Mouse (Mus musculus): Measurements from ENCODE around the gene Mta2.
"Not testable (repeated sequence)": the region's sequence is repeated elsewhere in the genome, so short reads cannot be mapped to it uniquely, and the experiment has no call there.

The Mta2 gene

DNA sequence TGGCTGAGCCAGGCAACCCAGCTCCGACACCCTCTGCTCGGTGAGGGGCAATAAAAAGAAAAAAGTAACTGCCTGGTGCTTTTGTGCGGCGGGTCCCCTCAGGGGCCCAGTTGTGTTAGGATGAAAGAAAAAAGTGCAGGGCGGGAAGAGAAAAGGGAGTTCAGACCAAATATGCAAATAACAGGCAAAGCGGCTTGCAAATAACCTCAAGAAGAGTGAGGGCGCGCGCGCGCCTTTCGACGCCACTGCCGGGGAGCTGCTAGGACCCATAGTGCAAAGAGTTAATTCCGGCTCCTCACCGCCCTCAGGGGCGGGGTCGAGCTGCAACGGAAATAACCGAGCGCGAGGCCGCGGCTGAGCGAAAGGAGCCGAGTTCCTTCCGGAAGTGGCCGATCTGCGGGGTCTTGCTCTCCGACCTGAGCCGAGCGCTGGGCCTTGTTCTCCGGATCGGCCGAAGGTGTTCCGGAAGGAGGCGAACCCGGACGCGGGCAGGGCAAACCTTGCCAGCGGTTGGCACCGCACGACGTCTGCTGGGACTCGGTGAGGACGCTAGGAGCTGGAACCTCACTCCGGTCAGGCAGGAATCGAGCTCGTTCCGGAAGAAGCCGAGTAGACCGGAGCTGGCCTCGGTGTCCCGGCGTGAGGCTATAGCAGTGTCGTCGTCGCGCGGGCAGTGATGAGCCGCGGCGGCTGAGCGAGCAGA, at the start of gene Mta2:
TSS of gene Mta2 (plus strand) at position 361 of the 703 bp plus-strand sequence.
- peak; percentile 91 for ATAC-seq (ENCODE audit: insufficient number of reproducible peaks, low FRiP score, low TSS enrichment)

DNA sequence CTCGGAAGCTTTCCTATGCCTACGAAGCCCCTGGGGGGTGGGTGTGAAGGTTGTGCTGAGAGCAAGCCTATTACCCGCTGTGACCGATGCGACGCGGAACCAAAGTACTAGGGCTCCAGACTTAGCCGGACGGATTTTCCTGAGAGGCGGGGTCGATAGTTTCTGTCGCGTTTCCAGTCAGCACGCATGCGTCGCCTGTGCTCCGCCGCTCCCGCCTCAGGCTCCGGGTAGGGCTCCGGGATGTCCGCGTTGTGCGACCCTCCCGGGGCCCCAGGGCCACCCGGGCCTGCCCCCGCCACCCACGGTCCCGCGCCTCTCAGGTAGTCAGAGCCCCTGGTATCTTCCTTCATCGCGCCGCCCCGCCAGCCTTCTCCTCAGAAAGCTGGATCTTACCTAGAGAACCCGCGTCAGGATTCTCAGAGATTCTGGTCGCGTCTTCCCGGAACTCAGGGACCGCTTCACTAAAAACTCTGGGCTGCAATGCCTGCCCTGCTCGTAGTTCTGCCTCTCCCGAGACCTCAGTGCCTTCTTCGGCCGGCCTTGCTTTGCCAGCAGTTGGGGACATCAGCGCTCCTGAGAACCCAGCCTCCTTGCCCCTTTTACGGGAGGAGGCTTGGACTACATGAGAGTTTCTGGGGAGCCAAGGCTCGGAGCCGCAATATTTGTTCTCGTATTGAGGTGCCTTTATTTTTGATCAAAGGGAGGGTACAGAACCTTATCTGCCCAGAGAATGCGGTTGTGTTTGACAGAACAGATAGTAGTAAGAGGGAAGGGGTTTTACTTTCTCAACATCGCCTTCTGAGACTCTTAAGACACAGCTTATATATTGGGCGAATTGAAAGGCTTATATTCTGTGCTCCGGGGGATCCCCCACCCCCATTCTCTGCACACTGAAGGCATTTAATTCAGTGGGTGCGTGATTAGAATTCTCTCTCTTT, 48.6 kb upstream of the Mta2 start, which contains the start of gene Ints5:
TSS of gene Ints5 (plus strand) at position 177 of the 938 bp plus-strand sequence.
- peak; percentile 47; the same call in 1 of the 2 replicates for ATAC-seq (ENCODE audit: insufficient number of reproducible peaks, low FRiP score, low TSS enrichment)

DNA sequence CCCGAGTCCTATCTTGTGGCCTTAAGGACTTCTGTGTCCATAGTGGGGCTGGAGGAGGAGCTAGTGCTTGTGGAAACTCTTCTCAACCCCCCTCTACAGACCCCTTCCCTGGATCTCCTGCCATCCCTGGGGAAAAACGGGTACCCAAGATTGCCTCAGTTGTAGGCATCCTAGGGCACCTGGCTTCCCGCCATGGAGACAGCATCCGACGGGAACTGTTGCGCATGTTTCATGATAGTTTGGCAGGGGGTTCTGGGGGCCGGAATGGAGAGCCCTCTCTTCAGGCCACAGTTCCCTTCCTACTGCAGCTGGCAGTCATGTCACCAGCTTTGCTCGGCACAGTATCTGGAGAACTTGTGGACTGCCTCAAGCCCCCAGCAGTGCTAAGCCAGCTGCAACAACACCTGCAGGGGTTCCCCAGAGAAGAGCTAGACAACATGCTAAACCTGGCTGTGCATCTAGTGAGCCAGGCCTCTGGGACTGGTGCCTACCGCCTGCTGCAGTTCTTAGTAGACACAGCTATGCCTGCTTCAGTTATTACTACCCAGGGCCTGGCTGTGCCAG, 46.2 kb upstream of the Mta2 start:
- no peak for ATAC-seq (ENCODE audit: insufficient number of reproducible peaks, low FRiP score, low TSS enrichment)

DNA sequence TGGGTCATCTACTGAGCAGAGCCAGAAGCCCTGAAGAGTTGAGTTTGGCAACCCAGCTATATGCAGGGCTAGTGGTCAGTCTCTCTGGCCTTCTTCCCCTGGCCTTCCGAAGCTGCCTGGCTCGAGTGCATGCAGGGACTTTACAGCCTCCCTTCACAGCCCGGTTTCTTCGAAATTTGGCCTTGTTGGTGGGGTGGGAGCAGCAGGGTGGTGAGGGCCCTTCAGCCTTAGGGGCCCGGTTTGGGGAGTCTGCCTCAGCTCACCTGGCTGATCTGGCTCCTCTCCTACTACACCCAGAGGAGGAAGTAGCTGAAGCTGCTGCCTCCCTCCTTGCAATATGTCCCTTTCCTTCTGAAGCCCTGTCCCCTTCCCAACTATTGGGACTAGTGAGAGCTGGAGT, 45.4 kb upstream of the Mta2 start:
- ATAC-seq (ENCODE audit: insufficient number of reproducible peaks, low FRiP score, low TSS enrichment): not testable (repeated sequence)

DNA sequence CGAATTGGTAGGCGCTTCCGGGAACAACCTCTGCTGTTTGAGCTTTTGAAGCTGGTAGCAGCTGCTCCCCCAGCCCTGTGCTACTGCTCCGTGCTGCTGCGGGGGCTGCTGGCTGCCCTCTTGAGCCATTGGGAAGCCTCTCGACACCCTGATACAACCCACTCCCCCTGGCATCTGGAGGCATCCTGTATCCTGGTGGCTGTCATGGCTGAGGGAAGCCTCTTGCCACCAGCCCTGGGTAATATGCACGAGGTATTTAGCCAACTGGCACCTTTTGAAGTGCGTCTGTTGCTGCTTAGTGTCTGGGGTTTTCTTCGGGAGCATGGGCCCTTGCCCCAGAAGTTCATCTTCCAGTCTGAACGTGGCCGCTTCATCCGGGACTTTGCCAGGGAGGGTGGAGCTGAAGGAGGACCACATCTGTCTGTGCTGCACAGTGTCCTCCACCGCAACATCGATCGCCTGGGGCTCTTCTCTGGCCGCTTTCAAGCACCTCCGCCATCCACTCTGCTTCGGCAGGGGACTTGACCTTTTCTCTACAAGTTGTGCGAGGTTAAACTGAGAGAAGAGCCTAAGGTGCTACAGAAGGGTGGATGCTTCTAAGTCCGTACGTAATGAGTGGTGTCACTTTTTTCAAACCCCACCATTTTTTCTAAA, 44.3 kb upstream of the Mta2 start:
- peak; percentile 6; the same call in 1 of the 2 replicates for ATAC-seq (ENCODE audit: insufficient number of reproducible peaks, low FRiP score, low TSS enrichment)

DNA sequence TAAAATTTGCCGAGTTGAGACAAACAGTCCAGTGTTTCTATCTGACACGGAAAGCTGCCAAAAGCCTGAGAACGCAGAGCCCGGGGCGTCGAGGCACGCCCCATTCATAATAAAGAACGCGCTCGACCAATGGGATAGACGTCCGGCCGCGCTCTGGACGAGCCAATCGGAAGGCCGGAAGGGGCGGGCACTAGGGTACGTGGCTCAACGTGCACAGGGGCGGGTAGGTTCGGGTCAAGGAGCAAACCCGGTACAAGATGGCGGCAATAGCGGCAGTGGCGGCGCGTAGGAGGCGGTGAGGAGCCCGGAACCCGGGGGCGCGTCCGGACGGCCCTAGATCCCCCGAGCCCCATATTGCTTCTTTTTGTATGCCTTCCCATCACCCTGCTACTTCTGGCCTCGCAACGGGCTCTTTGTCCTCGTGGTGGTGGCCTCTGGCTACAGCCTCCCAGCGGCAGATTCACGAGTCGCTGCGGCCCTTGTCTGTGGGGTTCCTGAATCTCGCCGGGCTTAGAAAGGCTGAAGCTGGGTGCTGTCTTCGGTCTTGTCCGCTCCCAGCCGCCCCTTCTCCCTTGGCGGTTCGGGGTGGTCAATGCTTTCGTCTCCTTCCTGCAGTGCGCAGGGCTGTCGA, 43.7 kb upstream of the Mta2 start, which contains the start of gene Ganab:
TSS of gene Ganab (plus strand) at position 207 of the 631 bp plus-strand sequence.
- ATAC-seq (ENCODE audit: insufficient number of reproducible peaks, low FRiP score, low TSS enrichment): peak; percentile 97

DNA sequence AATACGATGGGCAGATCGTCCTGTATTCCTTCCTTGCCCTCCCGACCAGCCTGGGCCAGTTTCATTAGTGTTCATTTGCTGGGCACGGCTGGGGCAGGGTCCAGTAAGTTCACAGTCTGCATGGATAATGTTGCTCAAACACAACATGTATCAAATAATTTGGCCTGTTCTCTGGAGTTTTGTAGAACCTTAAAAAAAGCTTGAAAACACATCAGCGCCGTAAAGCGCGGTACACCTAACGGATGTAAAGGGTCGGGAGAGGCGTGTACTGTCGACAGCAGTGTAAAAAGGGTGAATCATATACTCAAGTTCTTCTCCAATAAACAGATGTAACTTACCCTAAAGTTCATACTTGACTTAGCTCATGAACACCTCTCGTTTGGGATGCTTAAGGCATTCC, 43.1 kb upstream of the Mta2 start:
- no peak for ATAC-seq (ENCODE audit: insufficient number of reproducible peaks, low FRiP score, low TSS enrichment)

DNA sequence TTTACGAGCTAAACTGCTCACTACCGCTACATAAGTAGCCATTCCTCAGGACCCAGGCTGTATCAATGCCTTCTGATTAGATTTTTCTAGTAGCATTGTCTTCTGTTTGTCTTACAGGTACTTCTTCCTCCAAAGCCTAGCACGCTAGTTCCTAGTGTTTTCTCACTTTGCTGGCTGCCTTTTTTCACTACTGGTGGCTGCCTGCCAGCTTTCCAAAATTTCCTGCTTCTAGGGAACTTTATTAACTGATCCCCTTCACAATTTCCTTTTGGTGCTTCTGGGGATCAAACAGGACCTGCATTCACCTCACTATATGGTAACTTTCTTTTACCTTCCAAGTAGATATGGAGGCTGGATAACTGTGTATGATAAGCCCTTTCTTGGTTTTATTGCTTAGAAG, 42.6 kb upstream of the Mta2 start:
- no peak for ATAC-seq (ENCODE audit: insufficient number of reproducible peaks, low FRiP score, low TSS enrichment)

DNA sequence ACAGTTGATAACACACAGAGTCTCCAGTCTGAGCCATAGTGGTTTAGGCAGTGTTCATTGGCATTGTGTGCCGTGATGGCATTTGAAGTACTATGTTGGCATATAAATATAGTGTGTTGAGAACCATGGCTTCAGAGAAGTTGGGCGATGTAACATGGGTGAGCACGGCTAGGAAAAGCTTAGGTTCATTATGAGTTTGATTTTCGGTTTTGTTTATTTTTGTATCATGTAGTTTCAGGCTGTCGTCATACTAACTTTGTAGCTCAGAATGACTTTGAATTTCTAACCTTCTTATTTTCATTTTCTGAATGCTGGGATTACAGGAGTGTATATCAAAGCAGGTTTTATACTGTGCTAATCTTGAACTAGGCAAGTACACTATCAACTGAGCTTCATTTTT, 38.3 kb upstream of the Mta2 start:
- no peak for ATAC-seq (ENCODE audit: insufficient number of reproducible peaks, low FRiP score, low TSS enrichment)

DNA sequence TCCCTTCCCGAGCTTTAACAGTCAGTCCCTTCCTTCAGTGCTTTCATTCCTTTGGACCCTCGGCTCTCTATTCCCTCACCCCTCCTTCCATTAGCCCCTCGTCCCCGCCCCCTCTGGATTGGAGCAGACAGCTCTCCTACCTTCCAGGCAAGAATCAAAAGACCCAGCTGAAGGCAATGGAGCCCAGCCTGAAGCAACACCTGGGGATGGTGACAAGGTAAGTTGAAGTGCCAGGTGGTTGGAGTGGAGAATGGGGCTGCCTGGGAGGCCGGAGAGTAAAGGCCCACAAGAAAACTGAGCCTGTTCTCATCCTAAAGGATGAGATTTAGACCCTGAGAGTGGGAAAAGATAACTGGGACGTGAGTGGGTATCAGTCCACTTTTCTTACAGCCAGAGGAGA, 33.1 kb upstream of the Mta2 start:
- ATAC-seq (ENCODE audit: insufficient number of reproducible peaks, low FRiP score, low TSS enrichment): no peak

DNA sequence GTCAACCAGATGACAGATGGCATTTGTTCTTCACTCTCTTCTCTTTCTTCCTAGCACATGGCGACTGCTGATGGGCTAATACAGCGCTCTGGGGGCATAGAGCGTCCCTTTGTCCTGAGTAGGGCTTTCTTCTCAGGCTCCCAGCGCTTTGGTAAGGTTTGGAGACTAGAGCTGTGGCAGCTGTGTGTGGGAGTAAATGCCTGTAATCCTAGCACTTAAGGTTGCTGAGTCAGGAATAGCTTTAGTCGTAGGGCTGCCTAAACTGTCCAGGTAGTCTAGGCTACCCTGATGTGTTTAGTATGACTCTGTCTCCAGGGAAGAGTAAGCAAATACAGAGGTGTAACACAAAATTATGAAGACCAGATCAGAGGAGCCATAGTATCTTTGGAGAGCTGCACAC, 29.9 kb upstream of the Mta2 start:
- no peak for ATAC-seq (ENCODE audit: insufficient number of reproducible peaks, low FRiP score, low TSS enrichment)

DNA sequence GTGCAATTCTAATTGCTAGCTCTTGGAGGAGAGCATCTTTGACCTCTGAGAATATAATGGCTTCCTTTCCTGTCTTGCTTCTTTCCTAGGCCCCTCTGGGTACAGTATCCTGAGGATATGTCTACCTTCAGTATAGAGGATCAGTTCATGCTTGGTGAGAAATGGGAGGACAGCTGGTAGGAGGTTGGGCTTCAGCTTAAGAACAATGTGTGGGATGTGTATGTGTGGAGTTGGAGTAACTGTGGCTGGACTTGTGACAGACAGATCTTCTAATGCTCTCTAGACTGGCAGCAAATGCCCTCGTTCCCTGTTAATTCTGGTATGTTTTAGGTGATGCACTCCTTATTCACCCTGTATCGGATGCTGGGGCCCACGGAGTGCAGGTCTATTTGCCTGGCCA, 27.5 kb upstream of the Mta2 start:
- no peak for ATAC-seq (ENCODE audit: insufficient number of reproducible peaks, low FRiP score, low TSS enrichment)

DNA sequence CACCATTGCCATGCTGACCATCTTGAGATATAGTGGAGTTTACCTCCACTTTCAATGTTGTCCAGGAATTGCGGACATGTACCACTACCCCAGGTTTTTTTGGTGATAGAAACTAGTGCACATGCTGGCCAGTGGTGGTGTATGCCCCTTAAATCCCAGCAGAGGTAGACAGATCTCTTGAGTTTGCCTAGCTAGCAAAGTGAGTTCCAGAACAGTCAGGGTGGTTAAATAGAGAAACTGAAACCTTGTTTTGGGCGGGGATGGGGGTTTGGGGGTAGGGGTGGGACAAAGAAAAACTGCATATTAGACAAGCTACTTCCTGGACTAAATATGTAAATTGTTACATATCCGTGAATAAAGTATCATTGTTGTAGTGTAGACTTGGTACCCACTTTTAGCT, 22.7 kb upstream of the Mta2 start:
- ATAC-seq (ENCODE audit: insufficient number of reproducible peaks, low FRiP score, low TSS enrichment): no peak

DNA sequence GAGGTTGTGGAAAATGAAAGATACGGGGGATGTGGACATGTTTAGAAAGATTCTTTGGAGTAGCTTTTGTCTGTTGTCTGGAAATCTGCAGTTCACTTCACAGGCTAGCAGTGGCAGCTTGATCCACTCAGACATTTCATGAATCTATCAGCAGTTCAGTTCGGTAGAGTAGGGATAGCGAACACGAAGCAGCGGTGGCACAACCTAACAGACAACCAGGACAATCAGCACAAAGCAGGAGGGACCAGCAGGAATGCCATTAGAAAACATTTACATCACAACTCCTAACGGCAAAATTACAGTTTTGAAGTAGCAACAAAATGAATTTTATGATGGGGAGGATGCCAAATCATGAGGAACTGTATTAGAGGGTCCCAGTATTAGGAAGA, 22.0 kb upstream of the Mta2 start:
- ATAC-seq (ENCODE audit: insufficient number of reproducible peaks, low FRiP score, low TSS enrichment): no peak

DNA sequence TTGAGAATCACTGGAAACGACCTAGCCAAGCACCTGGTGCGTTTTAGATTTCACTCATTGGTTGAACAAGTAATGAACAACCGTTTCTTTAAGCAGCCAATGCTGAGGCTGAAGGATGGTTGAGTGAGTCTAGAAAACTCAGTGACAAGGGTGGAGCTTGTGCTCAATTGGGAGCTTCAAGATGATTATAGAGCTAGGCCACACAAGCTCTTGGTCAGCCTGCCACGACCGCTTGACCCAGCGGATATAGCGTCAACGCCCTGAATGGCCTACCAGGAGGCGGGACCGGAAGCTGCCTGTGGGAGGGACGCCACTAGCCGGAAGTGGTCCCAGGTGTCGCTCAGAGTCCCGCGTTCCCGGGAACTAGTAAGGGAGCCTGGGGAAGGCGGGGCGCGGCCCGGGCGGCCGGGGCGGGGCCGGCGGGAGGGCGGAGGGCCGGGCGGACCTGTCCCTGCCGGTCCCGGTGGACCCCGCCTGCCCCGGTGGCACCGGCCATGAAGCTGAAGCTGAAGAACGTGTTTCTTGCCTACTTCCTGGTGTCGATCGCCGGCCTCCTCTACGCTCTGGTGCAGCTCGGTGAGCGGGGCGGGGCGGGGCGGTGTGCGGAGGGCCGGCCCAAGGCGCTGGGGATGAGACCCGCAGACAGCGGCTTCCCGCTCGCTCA, 21.5 kb upstream of the Mta2 start, which contains the start of gene B3gat3:
TSS of gene B3gat3 (plus strand) at position 302 of the 664 bp plus-strand sequence.
- ATAC-seq (ENCODE audit: insufficient number of reproducible peaks, low FRiP score, low TSS enrichment): peak; percentile 98

DNA sequence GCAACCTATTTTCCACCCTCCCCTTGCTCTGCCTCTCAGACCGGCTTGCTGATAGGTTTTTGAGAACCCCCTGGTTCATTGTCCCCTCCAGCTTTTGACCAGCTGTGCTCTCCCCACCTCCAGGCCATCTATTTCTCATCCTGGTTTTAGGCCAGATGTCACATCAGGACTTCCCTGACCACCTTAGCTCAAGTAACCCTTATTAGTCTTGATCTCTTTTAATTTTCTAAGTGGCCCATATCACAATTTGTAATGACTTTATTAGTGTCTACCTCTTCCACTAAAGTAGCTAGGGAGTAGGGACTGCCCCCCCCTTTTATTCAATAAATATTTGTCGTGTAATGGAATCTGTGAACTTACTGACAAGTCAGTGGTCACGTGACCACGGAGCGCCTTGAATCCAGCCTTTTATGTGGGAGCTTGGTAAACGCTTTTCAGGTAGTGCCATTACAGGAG, 20.8 kb upstream of the Mta2 start:
- no peak for ATAC-seq (ENCODE audit: insufficient number of reproducible peaks, low FRiP score, low TSS enrichment)

DNA sequence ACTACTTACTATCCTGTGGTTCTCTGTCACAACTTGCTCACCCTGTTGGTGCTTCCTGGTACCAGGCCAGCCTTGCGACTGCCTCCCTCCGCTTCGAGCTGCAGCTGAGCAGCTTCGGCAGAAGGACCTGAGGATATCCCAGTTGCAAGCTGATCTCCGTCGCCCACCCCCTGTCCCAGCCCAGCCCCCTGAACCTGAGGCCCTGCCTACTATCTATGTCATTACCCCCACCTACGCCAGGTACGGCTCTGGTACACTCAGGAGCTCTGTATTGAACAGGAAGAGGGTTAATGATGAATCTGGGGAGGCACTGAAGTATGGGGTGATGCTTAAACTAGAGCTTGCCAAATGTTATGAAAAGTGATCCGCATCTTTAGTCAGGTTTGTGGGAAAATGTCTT, 19.9 kb upstream of the Mta2 start:
- ATAC-seq (ENCODE audit: insufficient number of reproducible peaks, low FRiP score, low TSS enrichment): no peak

DNA sequence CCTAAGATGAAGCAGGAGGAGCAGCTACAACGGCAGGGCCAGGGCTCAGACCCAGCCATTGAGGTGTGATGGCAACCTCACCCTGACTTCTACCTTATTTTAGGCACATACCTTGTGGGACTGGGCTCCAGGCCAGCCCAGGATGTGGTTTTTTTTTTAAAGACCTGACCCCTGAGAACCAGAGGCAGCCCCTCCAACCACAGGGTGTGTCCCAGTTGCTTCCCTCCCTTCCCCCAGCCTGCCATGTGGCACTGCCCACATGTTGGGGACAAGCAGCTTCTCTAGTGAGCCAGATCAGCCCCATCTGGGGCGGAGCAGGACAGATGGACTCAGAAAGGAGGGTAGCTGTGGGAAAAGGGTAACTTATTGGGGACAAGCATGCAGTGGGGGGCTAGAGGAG, 14.9 kb upstream of the Mta2 start:
- ATAC-seq (ENCODE audit: insufficient number of reproducible peaks, low FRiP score, low TSS enrichment): no peak

DNA sequence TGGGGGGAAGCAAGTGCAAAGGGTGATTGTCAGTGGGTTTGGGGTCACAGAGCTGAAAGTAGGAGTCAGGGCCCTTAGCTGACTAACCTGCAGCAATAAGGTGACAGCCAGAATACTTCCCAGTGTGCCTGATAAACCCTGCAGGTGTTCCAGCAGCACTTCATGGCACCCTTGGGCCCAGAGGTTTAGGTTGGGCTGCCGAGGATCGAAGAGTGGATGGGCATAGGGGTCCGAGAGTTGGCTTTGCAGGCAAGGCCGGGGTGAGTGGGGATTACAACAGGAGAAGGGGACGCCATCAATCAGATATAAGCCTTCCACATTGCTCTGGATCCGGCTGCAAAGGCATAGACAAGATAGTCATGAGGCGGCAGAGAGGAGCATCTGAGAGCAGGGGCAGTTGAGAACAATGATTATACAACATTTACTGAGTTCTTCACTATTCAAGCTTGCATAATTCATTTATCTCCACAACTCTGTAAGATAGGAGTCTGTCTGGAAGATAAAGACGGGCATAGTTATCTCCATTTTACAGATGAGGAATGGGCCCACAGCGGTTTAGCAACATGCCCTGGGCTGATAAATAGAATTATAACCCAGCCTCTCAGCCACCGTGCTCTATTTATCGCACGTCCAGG, 13.7 kb upstream of the Mta2 start:
- ATAC-seq (ENCODE audit: insufficient number of reproducible peaks, low FRiP score, low TSS enrichment): no peak

Measured in cerebellum, adult (tissue).